Mouse (Mus musculus) layer of hippocampus, postnatal 14 days (tissue): ENCODE measurements around the gene Ctcf. TPM values are rescaled to one million over a fixed set of nuclear protein-coding genes. Genes with fewer than 3 reads are reported as not detected.

Source experiments
- DNase-seq, 2 experiments: peaks; one replicate each; pipeline ENCODE4 v3.0.0; 2021 to 2022; ENCODE audit warnings: low spot score in 2 of 2, mixed read lengths in 1 of 2
- total RNA-seq, 2 experiments: library from RNA; stranded (reverse); gene quantifications; 2 replicates each; pipeline ENCODE4 v1.2.3; 2021

Ctcf gene
- total RNA-seq, 2 experiments from 2014 or later: 60.4 to 64.1 TPM

- no peak for DNase-seq
Measured at GRCm38 (mm10) chr8:105615942-105616341, 20.4 kb upstream of the Ctcf start.

DNA sequence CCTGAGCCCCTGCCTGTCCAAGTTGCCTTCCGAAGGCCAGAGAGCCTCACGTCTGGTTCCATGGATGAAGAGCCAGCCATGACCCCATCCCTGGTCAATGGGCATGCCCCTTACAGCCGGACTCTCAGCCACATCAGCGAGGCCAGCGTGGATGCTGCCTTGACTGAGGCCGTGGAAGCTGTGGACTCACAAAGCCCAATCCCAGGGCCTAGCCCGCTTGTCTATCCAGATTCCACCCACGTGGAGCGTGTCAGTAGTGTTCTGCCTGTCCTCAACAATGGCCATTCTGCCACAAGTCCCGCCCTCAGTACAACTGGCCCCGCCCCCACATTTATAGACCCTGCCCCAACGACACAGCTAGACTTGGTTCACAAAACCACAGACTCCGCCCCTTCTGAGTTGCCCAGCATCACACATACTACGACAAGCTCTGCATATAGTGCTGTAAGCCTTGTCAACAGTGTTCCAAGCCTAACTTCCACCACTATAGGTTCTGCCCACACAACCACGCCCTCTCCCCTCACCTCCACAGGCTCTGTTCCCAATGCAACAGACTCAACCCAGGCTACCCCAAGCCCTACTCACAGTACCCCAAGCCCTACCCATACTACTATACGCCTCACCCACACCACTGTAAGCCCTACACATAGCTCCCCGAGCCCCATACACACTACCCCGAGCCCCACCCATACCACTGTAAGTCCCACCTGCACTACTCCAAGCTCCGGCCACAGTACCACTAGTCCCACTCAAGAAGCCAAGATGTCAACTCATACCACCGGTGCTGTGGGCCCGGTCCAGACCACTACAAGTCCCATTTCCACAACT, 18.7 kb upstream of the Ctcf start:
- DNase-seq: no peak

- no peak for DNase-seq
Measured at GRCm38 (mm10) chr8:105618279-105618634, 18.1 kb upstream of the Ctcf start.

DNA sequence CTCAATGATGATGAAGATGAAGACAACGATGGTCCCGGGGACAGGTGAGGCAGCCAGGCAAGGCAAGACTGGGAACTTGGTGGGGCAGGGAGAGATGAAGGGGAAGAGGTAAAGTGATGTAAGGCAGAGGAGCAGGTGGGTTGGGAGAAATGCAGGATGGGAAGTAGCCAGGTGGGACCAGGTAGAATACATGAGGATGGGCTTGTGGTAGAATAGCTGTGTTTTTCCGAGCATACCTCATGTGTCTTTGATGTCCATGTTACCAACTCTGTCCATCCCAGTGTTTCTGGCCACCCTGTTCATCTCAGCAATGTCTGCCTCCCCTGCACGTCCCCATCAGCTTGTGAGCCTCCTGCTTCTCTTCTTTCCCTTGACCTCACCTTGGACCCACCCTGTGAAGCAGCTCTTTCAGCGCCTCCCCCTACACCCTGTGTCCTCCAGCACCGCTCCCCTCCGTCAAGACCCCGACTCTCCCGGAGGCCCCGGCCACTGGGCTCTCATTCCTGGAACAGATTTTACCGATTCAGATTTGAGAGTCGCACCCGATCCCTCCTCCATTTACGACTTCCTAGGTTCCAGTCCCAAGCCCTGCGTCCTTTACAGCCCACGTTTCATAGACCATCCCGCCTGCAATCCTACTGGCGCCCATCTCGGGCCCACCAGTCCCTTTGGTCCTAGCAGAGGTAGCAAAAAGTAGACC, 17.3 kb upstream of the Ctcf start:
- no peak for DNase-seq

DNA sequence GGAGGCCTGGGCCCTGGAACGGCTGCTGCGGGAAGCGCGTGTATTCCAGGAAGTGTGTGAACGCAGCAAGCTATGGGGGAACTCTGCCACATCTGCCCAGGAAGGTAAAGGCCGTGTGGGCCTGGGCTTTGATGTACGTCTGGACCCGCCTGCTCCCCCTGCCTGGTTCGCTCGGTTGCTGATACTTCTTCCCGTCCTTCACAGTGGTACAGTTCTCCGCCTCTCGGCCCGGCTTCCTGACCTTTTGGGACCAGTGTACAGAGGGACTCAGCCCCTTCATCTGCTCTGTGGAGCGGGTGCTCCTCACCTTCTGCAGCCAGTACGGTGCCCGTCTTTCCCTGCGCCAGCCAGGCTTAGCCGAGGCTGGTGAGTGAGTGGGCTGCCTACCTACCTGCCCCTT, 16.2 kb upstream of the Ctcf start:
- no peak for DNase-seq

- no peak for DNase-seq
Measured at GRCm38 (mm10) chr8:105620946-105621720, 15.2 kb upstream of the Ctcf start.

DNA sequence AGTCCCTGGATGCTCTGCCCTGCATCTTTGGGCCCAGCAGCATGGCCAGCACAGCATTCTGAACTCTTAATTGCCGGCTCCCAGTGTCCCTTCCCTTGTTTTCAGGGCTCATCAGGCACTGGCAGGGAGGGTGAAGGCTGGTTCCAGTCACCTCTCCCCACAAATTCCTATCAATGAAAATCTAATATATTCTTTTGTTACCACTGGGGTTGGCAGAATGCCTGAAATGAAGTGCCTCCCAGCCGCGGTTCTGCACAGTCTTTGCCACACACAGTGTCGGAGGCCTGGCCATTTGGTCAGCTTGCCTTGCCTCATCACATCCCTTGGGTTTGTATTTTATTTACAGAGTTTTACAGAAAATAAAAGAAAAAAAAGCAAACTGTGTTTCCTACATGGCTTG, 14.5 kb upstream of the Ctcf start:
- no peak for DNase-seq

GRCm38 (mm10) chr8:105622421-105622920, 13.9 kb upstream of the Ctcf start:
- peak; percentile 93 to 95 for DNase-seq

GRCm38 (mm10) chr8:105623118-105623517, 13.2 kb upstream of the Ctcf start:
- no peak for DNase-seq

DNA sequence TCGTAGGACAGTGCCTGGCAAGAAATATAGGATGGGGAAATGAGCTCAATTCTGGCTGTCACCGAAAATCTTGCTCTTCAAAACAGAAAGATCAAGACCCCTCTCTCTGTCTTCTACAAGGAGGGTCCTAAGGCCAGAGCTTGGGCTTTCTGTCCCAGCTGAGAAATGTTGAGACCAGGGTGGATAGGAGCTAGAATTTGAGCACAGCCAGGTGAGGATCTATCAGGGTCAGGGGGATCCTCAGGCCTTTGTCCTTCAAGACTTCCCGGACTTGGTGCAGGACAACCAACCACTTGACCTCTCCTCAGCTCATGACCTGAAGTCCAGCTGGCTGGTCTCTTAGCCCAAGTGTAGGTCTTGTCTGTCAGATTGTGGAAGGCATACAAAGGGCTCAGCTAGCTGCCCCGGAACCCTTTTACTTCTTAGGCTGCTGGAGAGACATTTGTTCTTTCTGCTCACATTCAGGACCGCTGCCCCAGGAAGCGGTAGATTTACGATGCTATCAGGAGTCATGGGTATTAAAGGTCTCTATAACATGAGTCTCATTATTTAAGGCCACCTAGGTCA, 12.6 kb upstream of the Ctcf start:
- DNase-seq: no peak

DNA sequence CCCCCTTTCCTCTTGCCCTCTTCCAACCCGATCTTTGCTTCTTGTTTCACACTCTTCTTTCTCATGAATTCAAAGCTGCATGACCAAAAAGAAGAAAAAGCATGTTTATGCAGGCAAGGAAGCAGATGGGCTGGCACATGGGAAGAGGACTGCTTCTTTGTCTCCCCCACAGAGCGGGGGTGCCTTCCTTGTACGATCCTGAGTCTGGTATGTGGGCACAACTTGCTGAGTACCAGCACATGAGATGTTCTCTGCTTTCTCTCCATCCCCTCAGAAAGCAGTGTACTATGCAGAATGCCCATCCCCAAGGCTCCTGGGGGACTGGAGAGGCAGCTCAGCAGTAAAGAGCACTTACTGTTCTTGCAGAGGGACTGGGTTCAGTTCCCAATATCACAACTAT, 12.0 kb upstream of the Ctcf start:
- peak in 1 of 2 experiments; percentile 84 for DNase-seq

GRCm38 (mm10) chr8:105624831-105625230, 11.5 kb upstream of the Ctcf start:
- no peak for DNase-seq

DNA sequence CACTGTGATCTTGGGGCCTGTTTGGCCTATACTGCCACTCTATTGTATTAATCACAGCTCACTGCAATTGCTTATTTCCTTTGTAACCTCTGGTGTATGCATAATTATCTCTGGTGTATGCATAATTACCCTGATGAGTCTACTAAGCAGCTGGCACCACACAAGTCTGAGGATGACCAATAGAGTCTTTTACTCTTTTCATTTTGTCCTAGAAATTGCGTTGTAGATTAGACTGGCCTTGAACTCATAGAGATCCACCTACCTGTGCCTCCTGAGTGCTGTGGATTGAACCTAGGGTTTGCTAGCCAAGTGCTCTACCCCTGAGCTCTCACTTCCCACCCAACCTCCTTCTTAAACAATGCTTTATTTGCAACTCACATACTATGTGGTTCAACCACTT, 10.3 kb upstream of the Ctcf start:
- DNase-seq: no peak

DNA sequence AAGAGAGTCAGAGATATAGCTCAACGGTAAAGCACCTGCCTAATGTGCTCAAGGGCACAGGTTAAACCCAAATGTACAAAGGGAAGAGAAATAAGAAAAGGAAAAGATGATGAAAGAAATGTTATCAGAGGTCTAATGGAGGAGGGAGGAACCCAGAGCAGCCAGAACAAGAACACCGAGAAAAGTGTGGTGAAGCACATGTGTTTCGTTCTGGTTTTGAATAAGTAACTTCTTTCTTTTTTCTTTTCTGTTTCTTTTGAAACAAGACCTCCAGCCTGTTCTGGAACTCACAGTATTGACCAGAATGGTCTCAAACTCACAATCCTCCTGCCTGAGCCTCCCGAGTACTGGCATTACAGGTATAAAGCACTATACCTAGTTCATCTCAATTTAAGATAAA, 7.0 kb upstream of the Ctcf start:
- no peak for DNase-seq

GRCm38 (mm10) chr8:105634771-105635458, 1.5 kb upstream of the Ctcf start:
- DNase-seq: no peak

DNA sequence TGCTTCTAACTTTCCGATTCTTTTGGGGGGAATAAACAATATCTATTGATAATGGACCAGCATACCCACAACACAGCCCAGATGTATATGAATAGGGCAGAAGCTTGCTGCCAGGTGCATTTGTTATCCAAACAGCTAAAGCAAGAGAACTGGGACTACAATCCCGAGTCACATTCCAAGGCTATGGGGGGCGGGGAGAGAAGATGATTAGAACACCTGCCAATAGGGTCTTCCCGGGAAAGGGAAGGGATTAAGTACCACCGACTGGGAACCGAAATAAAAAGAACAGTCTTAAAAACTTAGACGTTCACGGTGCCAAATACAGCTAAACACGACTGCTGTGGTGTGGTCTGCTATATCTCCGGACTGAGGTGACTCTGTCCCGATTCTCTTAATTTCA, 887 bp upstream of the Ctcf start:
- no peak for DNase-seq

DNA sequence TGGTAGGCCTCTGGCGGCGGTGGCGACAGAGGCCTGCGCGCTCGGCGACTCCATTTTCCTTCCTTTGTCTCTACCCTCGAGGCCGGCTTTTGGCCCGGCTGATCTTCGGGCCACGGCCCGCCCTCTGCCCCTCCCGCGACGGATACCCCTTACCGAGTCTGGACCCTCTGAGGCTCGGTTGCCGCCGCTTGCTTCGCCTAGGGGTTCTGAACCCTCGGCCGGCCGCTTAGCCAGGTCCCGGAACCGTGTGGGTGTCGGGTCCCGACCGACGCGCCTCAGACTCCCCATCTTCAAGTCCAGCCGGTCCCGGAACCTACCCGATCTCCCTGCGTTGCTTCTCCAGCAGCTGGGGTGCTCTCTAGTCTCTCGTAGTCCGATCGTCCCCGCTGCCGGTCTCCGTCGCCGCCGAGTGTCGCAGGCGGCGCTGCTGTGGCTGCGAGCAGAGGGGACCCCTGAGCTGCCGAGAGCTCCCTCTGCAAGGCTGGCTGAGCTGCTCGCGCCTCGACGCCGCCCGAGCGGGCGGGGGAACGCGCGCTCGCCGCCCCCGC, 669 bp downstream of the Ctcf start, which contains the start of gene Agrp:
Gene Agrp (minus strand): TSS at position 431 of the 548 bp plus-strand sequence.
- DNase-seq: peak in 1 of 2 experiments; percentile 69

DNA sequence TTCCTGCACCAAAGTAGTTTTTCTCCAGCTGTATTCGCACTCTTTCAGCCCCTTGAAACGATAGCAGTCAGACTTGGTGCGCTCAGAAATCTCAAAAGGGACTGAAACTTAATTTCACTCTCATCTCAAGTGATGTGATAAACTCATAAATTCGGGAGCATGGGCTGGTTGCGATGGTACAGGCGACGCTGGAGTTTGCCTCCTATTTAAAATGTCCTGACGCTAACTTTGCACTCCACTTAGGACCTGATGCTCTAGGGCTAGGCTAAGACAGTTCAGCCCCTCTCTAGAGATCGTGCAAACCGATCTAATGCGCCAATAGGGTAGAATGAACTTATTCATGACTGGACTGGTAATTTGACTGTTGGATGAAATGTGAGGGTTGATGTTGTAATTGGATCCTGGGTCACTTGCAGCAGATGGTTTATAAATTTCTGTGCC, 1.3 kb downstream of the Ctcf start:
- DNase-seq: no peak

DNA sequence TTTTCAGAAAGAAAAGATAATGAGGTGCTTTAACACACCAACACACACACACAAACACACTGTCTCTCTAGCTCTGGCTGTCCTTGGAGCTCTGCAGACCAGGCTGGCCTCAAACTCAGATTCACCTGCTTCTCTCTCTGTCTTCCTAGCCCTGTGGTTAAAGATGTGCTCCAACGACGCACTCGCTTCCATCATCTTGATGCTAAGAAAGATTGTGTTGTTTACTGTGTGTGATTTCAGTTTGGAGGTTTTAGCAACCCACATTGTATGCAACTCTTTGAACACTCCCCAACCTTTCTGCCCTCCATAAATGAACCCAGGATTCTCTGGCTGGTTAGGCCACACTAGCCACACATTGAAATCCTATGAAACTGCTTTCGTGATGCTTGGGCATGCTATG, 2.1 kb downstream of the Ctcf start:
- no peak for DNase-seq

GRCm38 (mm10) chr8:105639835-105640234, 3.5 kb downstream of the Ctcf start:
- DNase-seq: no peak
